Mouse (Mus musculus): ENCODE measurements around the gene Raet1e.
"Not testable (repeated sequence)": the region's sequence is repeated elsewhere in the genome, so short reads cannot be mapped to it uniquely, and the experiment has no call there.

DNA sequence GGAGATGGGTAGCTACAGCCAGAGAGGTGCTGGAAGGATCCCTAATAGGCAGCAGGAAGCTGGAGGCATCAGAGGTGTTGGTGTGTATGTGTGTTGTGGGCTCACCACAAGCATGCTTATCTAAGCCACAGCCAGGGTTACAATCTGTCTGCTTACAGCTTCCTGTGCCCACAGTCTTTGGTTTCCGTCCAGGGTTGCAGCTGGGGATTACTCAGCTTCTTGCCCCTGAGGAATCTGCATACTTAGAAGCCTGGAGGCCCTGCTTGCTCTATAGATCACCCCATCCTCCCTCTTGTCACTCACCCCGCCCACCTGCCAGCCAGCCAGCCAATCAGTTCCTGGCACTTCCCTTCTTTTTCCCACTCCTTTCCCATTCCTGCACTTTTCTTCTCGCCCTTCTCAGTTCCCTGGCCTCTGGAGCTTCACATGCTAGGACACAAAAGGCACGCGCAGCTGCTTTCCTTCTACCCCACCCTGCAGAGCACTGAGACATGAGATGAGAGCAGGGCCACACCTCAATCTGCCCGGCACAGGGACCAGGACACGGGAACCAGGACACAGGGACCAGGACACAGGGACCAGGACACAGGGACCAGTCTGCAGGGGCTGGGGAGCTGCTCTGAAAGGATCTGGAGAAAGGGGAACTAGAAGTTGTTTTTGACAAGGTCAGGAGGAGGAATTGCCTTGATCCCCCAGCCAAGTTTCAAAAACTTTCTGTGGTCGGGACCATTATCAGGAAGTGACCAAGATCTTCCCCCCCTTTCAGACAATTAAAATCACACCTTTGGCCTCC is 255.5 kb downstream of the Raet1e start:
- TF ChIP-seq CTCF, EP300 (IDR thresholded peaks at IDR 0.05; ENCODE audit: low read depth): not testable (repeated sequence)
